Mouse (Mus musculus) liver, postnatal 0 days (tissue): ENCODE measurements around the gene Gimap4. TPM values are rescaled to one million over a fixed set of nuclear protein-coding genes. Genes with fewer than 3 reads are reported as not detected.

Source experiments
- ATAC-seq: fragments of 200-750 bp; cut with Nextera tagmentation; 2 replicates; pipeline ENCODE4 v1.8.0; 2017; ENCODE audit warnings: mild to moderate bottlenecking, moderate library complexity
- DNase-seq: peaks from one replicate; pipeline ENCODE4 v3.0.0-alpha.2; 2016
- H3K27ac ChIP-seq: fragments of 300-500 bp; sonication (generic); 2 replicates; pipeline ENCODE4 v1.5.1; 2014; ENCODE audit warnings: antibody characterized with exemption, moderate library complexity, mild to moderate bottlenecking, low read depth
- H3K27me3 ChIP-seq: fragments of 300-500 bp; sonication (generic); 2 replicates; pipeline ENCODE4 v1.6.1; 2014; ENCODE audit warnings: low read length, control low read depth, mixed read lengths; ENCODE audit not compliant: insufficient read depth
- H3K36me3 ChIP-seq: fragments of 300-500 bp; sonication (generic); replicated peaks from 2 replicates; pipeline ENCODE4 v1.6.1; 2014; ENCODE audit warnings: mild to moderate bottlenecking, control low read depth, low read length, moderate library complexity, mixed read lengths; ENCODE audit not compliant: insufficient read depth
- H3K4me1 ChIP-seq: fragments of 300-500 bp; sonication (generic); 2 replicates; pipeline ENCODE4 v1.6.1; 2014; ENCODE audit warnings: antibody characterized with exemption, mild to moderate bottlenecking, control low read depth; ENCODE audit not compliant: insufficient read depth
- H3K4me2 ChIP-seq: fragments of 300-500 bp; sonication (generic); 2 replicates; pipeline ENCODE4 v1.6.1; 2014; ENCODE audit warnings: low read depth, mild to moderate bottlenecking, low read length, moderate library complexity, mixed read lengths
- H3K4me3 ChIP-seq: fragments of 300-500 bp; sonication (generic); 2 replicates; pipeline ENCODE4 v1.5.1; 2014; ENCODE audit warnings: low read depth, low read length
- H3K9ac ChIP-seq: fragments of 300-500 bp; sonication (generic); replicated peaks from 2 replicates; pipeline ENCODE4 v1.6.1; 2014; ENCODE audit warnings: mild to moderate bottlenecking, moderate library complexity
- H3K9me3 ChIP-seq: fragments of 300-500 bp; sonication (generic); 2 replicates; pipeline ENCODE4 v1.6.1; 2016; ENCODE audit warnings: mild to moderate bottlenecking, control low read depth, low read length, mixed read lengths
- CTCF ChIP-seq: sonication (generic); IDR thresholded peaks from 2 replicates; pipeline ENCODE4 v1.5.1; 2016; ENCODE audit warnings: antibody characterized with exemption, low read depth
- EP300 ChIP-seq: IDR thresholded peaks from 2 replicates; pipeline ENCODE4 v1.6.1; 2016; ENCODE audit warnings: antibody characterized with exemption, low read depth, mild to moderate bottlenecking
- WGBS: fragments of 180-500 bp; shearing (Covaris S2); extraction: QIAGEN DNeasy Blood & Tissue Kit; methylation state at CpG from one replicate; pipeline ENCODE4 v1.1.7; 2014; ENCODE audit not compliant: insufficient replicate concordance; 5-methylcytosine and 5-hydroxymethylcytosine counted together
- polyA plus RNA-seq: library from polyadenylated mRNA; unstranded; fragments of >200 nt; fragmentation: Nextera tagmentation; extraction: Ambion mirVana; gene quantifications from 2 replicates; pipeline ENCODE4 v1.2.1, GENCODE M21; 2015

Gene Gimap4
- polyA plus RNA-seq, 1 experiment from 2014 or later = 14.5 TPM

DNA sequence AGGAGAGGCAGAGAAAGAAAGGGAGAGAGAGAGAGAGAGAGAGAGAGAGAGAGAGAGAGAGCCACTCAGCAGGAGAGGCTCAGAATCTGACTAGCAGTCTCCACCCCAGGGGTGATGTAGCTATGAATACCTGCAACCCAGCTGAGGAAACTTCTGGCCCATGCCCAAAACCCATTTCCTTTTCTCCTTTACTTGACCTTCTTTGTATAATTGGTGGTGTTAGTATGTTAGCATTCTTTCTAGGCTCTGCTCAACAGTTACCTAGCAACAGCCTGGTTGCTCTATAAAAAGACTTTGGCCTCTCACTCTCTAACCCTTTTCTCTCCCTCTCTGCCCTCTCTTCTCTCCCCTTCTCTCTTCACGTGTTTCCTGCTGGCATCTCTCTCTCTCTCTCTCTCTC, 41.1 kb downstream of the Gimap4 start:
- ATAC-seq (no peak), DNase-seq (no peak)
- no peak for TF ChIP-seq EP300
- no peak for TF ChIP-seq CTCF
- Histone ChIP-seq H3K9ac (no peak overlapping the region), H3K27ac (no peak overlapping the region), H3K36me3 (no peaks in the 10 kb centered on the region), H3K4me1 (no peaks in the 10 kb centered on the region), H3K4me3 (no peak overlapping the region), H3K4me2 (no peak overlapping the region), H3K27me3 (no peaks in the 10 kb centered on the region), H3K9me3 (no peaks in the 10 kb centered on the region)
- 20% methylated on average over 1 of the region's 1 CpGs for WGBS

DNA sequence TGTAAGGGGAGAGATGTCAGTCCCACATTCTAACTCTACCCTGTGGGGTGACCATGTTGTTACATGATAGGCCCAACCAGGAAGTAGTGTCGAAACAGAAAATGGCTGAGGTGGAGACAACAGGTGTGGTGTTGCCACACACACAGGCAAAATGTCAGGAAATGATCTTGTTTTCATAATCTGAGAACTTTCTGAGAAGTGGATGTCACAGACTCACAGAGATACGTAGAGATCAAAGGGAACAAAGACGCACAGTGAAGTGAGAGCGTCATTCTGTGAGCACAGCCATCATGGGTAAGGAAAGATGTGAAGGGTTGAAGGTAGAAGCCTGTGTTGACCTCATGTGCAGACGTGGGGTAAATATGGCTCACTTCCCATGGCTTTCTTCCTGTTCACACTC, 43.4 kb downstream of the Gimap4 start:
- Histone ChIP-seq H3K27me3 (no peaks in the 10 kb centered on the region), H3K36me3 (no peaks in the 10 kb centered on the region), H3K9me3 (no peaks in the 10 kb centered on the region), H3K9ac (no peak overlapping the region), H3K4me1 (no peaks in the 10 kb centered on the region), H3K27ac (no peak overlapping the region), H3K4me2 (no peak overlapping the region), H3K4me3 (no peak overlapping the region)
- TF ChIP-seq CTCF (no peak), EP300 (no peak)
- ATAC-seq = no peak
- 78% methylated on average over 5 of the region's 5 CpGs for WGBS
- no peak for DNase-seq

GRCm38 (mm10) chr6:48732864-48733304, 48.5 kb downstream of the Gimap4 start:
- no peak for DNase-seq

GRCm38 (mm10) chr6:48733660-48734059, 49.3 kb downstream of the Gimap4 start:
- no peaks in the 10 kb centered on the region for H3K36me3 ChIP-seq
- no peak for TF ChIP-seq EP300
- TF ChIP-seq CTCF = no peak
- 87% methylated on average over 1 of the region's 1 CpGs for WGBS
- H3K4me3 ChIP-seq = no peak overlapping the region
- ATAC-seq (no peak), DNase-seq (no peak)
- no peak overlapping the region for H3K27ac ChIP-seq
- H3K4me1 ChIP-seq = no peaks in the 10 kb centered on the region
- no peak overlapping the region for H3K4me2 ChIP-seq
- H3K9ac ChIP-seq = no peak overlapping the region
- no peaks in the 10 kb centered on the region for H3K9me3 ChIP-seq
- no peaks in the 10 kb centered on the region for H3K27me3 ChIP-seq

More at GRCm38 (mm10) chr6:48732864-48733304, 48.5 kb downstream of the Gimap4 start:
- Histone ChIP-seq H3K9me3 (no peaks in the 10 kb centered on the region), H3K27me3 (no peaks in the 10 kb centered on the region), H3K36me3 (no peaks in the 10 kb centered on the region), H3K4me2 (no peak overlapping the region), H3K4me1 (no peaks in the 10 kb centered on the region), H3K27ac (no peak overlapping the region), H3K9ac (no peak overlapping the region), H3K4me3 (no peak overlapping the region)
- no peak for ATAC-seq
- WGBS = 21% methylated on average over 8 of the region's 8 CpGs
- TF ChIP-seq EP300 = no peak
- TF ChIP-seq CTCF = no peak

DNA sequence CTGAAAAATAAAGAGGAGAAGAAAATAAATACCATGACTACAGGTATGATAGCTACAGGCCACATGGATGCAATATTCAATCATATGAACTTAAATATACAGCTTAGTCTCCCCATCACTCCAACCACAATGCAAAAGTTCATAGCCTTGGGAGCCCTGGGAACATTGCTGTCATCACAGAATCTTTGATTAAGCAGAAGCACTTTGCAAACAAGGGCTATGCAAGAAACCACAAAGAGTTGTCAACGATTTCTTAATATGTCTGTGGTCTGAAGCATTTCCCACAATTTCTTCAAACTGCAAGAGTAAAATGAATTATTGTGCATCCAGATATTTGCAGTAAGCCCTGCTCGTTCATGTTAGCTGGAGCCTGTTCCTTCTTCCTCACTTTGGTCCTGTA, 52.7 kb downstream of the Gimap4 start:
- DNase-seq (no peak), ATAC-seq (no peak)
- H3K27me3 ChIP-seq = no peaks in the 10 kb centered on the region
- no peaks in the 10 kb centered on the region for H3K36me3 ChIP-seq
- H3K9me3 ChIP-seq = no peaks in the 10 kb centered on the region
- H3K4me2 ChIP-seq = no peak overlapping the region
- no peak overlapping the region for H3K4me3 ChIP-seq
- WGBS = 30% methylated on average over 2 of the region's 2 CpGs
- H3K4me1 ChIP-seq = peaks cover 17% of the 10 kb centered on the region
- no peak overlapping the region for H3K27ac ChIP-seq
- H3K9ac ChIP-seq = no peak overlapping the region
- no peak for TF ChIP-seq EP300
- TF ChIP-seq CTCF = no peak

- 83% methylated on average over 5 of the region's 5 CpGs for WGBS
- ATAC-seq (no peak), DNase-seq (no peak)
- Histone ChIP-seq H3K9me3 (no peaks in the 10 kb centered on the region), H3K4me2 (no peak overlapping the region), H3K36me3 (no peaks in the 10 kb centered on the region), H3K27ac (no peak overlapping the region), H3K27me3 (no peaks in the 10 kb centered on the region), H3K9ac (no peak overlapping the region), H3K4me3 (no peak overlapping the region), H3K4me1 (peaks cover 20% of the 10 kb centered on the region)
- TF ChIP-seq EP300 (no peak), CTCF (no peak)
These were observed 53.3 kb downstream of the Gimap4 start for GRCm38 (mm10) chr6:48737688-48738087.
